Mouse (Mus musculus): Measurements from ENCODE around the gene Nub1. TPM values are rescaled to one million over a fixed set of nuclear protein-coding genes. Genes with fewer than 3 reads are reported as not detected.

Gene Nub1
- polyA plus RNA-seq, 1 experiment = 27.5 TPM

- DNase-seq (ENCODE audit: low read depth, low spot score) = no peak
- 91% methylated on average over 10 of the region's 10 CpGs for WGBS
Measured at GRCm38 (mm10) chr5:24737595-24737994, 52.3 kb downstream of the Nub1 start.

- WGBS = 47% methylated on average over 1 of the region's 1 CpGs
- no peak for DNase-seq (ENCODE audit: low read depth, low spot score)
Measured at GRCm38 (mm10) chr5:24738517-24738916, 53.2 kb downstream of the Nub1 start.

GRCm38 (mm10) chr5:24739141-24739753 is 53.9 kb downstream of the Nub1 start:
- 46% methylated on average over 15 of the region's 15 CpGs for WGBS
- DNase-seq (ENCODE audit: low read depth, low spot score) = no peak

- no peak for DNase-seq (ENCODE audit: low read depth, low spot score)
- 81% methylated on average over 15 of the region's 15 CpGs for WGBS
Measured at GRCm38 (mm10) chr5:24741172-24741885, 56.0 kb downstream of the Nub1 start.

GRCm38 (mm10) chr5:24743956-24744355 is 58.6 kb downstream of the Nub1 start:
- 89% methylated on average over 10 of the region's 10 CpGs for WGBS

GRCm38 (mm10) chr5:24747533-24747932 is 62.2 kb downstream of the Nub1 start:
- 28% methylated on average over 6 of the region's 6 CpGs for WGBS
- no peak for DNase-seq (ENCODE audit: low read depth, low spot score)

More at GRCm38 (mm10) chr5:24743956-24744355, 58.6 kb downstream of the Nub1 start:
- DNase-seq (ENCODE audit: low read depth, low spot score) = no peak

GRCm38 (mm10) chr5:24749731-24750130 is 64.4 kb downstream of the Nub1 start:
- WGBS = 64% methylated on average over 5 of the region's 5 CpGs
- no peak for DNase-seq (ENCODE audit: low read depth, low spot score)

- 2% methylated on average over 59 of the region's 59 CpGs for WGBS
- peak; percentile 73 for DNase-seq (ENCODE audit: low read depth, low spot score)
Measured at GRCm38 (mm10) chr5:24750321-24751304, 65.3 kb downstream of the Nub1 start.

- DNase-seq (ENCODE audit: low read depth, low spot score) = peak; percentile 32
- WGBS = 2% methylated on average over 25 of the region's 25 CpGs
Measured at GRCm38 (mm10) chr5:24751305-24752174, 66.2 kb downstream of the Nub1 start.

GRCm38 (mm10) chr5:24752175-24752498 is 66.8 kb downstream of the Nub1 start:
- 0% methylated on average over 2 of the region's 2 CpGs for WGBS
- no peak for DNase-seq (ENCODE audit: low read depth, low spot score)

- no peak for DNase-seq (ENCODE audit: low read depth, low spot score)
- 52% methylated on average over 3 of the region's 3 CpGs for WGBS
Measured at GRCm38 (mm10) chr5:24756931-24757330, 71.6 kb downstream of the Nub1 start.

GRCm38 (mm10) chr5:24757816-24758215 is 72.5 kb downstream of the Nub1 start, which contains the start of gene Crygn:
TSS of gene Crygn (minus strand) at chr5:24758008.
- 68% methylated on average over 18 of the region's 18 CpGs for WGBS
- DNase-seq (ENCODE audit: low read depth, low spot score) = no peak

Other genes starting within 250 kb of the Nub1 start
- gene Fastk, start 240.2 kb upstream of the Nub1 start, polyA plus RNA-seq (2012; rRNA removed) = 185 and 240 TPM in 2 replicates
- 65.4 and 70.3 TPM in 2 replicates for gene Tmub1, start 237.7 kb upstream of the Nub1 start, polyA plus RNA-seq (2012; rRNA removed)
- 30.4 and 37.2 TPM in 2 replicates for gene Agap3, start 233.4 kb upstream of the Nub1 start, polyA plus RNA-seq (2012; rRNA removed)
- gene Gbx1, start 158.3 kb upstream of the Nub1 start, polyA plus RNA-seq (2012; rRNA removed) = 0.02 TPM in 1 of 2 replicates, not detected in the other
- gene Asb10, start 144.6 kb upstream of the Nub1 start, polyA plus RNA-seq (2012; rRNA removed) = 0.14 and 0.20 TPM in 2 replicates
- not detected in 2 replicates for gene 4931409K22Rik, start 128.7 kb upstream of the Nub1 start, polyA plus RNA-seq (2012; rRNA removed)
- 33.9 and 36.5 TPM in 2 replicates for gene Abcf2, start 108.1 kb upstream of the Nub1 start, polyA plus RNA-seq (2012; rRNA removed)
- 13.5 and 17.4 TPM in 2 replicates for gene Chpf2, start 98.8 kb upstream of the Nub1 start, polyA plus RNA-seq (2012; rRNA removed)
- 9.3 and 10.0 TPM in 2 replicates for gene Smarcd3, start 61.1 kb upstream of the Nub1 start, polyA plus RNA-seq (2012; rRNA removed)
- 0.62 and 1.3 TPM in 2 replicates for gene Wdr86, start 45.2 kb downstream of the Nub1 start, polyA plus RNA-seq (2012; rRNA removed)
- gene Crygn, start 72.5 kb downstream of the Nub1 start, polyA plus RNA-seq (2012; rRNA removed) = 0.11 TPM in 1 of 2 replicates, not detected in the other
- 15.0 and 15.3 TPM in 2 replicates for gene Rheb, start 157.1 kb downstream of the Nub1 start, polyA plus RNA-seq (2012; rRNA removed)

All from large intestine, adult 2 months (tissue).